Mouse (Mus musculus) megakaryocyte, embryonic 14.5 days (primary cell): ENCODE results near the gene Ppp1r9a.

Experiments
- FLI1 ChIP-seq: IDR thresholded peaks from 2 replicates; pipeline ENCODE4 v1.6.1; 2012; ENCODE audit warnings: low read length, inconsistent platforms, mixed read lengths
- GATA1 ChIP-seq: IDR thresholded peaks from 3 replicates; pipeline ENCODE4 v1.6.1; 2012; ENCODE audit warnings: mixed read lengths, low read length, inconsistent platforms, borderline replicate concordance

DNA sequence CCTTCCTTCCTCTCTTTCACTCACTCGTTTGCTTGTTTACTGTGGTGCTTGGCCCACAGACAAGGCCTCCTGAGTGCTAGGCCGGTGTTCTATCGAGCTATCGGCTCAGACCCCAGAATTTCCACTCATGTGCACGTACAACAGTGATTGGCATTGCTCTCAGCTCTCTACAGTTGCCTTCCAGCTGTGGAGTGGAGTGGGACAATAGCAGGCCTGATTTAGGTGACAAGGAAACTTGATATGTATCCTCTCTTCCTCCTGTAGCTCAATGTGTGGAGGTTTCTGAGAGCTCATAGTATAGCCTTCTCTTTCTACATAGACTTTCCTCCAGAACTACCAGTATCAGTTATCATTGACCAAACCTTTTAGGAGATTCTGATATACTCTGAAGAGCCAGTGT lies 60.3 kb downstream of the Ppp1r9a start:
- no peak for TF ChIP-seq GATA1
- no peak for TF ChIP-seq FLI1
